Mouse (Mus musculus) heart, adult 18-20 months (tissue): ENCODE data around the gene Slc23a2. TPM values are rescaled to one million over a fixed set of nuclear protein-coding genes. Genes with fewer than 3 reads are reported as not detected.

Experiments
- DNase-seq, 2 experiments: peaks; one replicate each; pipeline ENCODE4 v3.0.0; 2021 to 2022; ENCODE audit warnings: mixed read lengths in 1 of 2
- long read RNA-seq, 2 experiments: library from polyadenylated mRNA; stranded (forward); transcript quantifications; one replicate each; pipeline ENCODE4 v2.0.0; 2021
- total RNA-seq, 2 experiments: library from RNA; stranded (reverse); gene quantifications; 2 replicates each; pipeline ENCODE4 v1.2.3; 2021

Gene Slc23a2
- 10 to 100 TPM; 12.4 to 14.9 TPM for total RNA-seq
- long read RNA-seq, experiment 1 = 0 reads
- long read RNA-seq, experiment 2 = 0 reads

GRCm38 (mm10) chr2:132144971-132145691, at the start of gene Slc23a2:
Gene Slc23a2 (minus strand): TSS chr2:132145108.
- DNase-seq = peak; percentile 44 to 55

GRCm38 (mm10) chr2:132190602-132191161, 45.8 kb upstream of the Slc23a2 start:
- no peak for DNase-seq

- DNase-seq = no peak
These were observed 39.0 kb upstream of the Slc23a2 start for GRCm38 (mm10) chr2:132183874-132184273.

- no peak for DNase-seq
These were observed 35.7 kb upstream of the Slc23a2 start for GRCm38 (mm10) chr2:132180463-132181205.

- no peak for DNase-seq
These were observed 34.5 kb upstream of the Slc23a2 start for GRCm38 (mm10) chr2:132179371-132179770.

GRCm38 (mm10) chr2:132177406-132177805, 32.5 kb upstream of the Slc23a2 start:
- no peak for DNase-seq

- DNase-seq = peak; percentile 45 to 58
These were observed 31.5 kb upstream of the Slc23a2 start for GRCm38 (mm10) chr2:132176289-132176848.

- no peak for DNase-seq
These were observed 29.1 kb upstream of the Slc23a2 start for GRCm38 (mm10) chr2:132174048-132174447.

- DNase-seq = no peak
These were observed 27.0 kb upstream of the Slc23a2 start for GRCm38 (mm10) chr2:132171939-132172338.

GRCm38 (mm10) chr2:132169150-132169549, 24.2 kb upstream of the Slc23a2 start:
- peak in 1 of 2 experiments; percentile 7 for DNase-seq

GRCm38 (mm10) chr2:132163626-132164025, 18.7 kb upstream of the Slc23a2 start:
- DNase-seq = no peak

- DNase-seq = no peak
These were observed 12.6 kb upstream of the Slc23a2 start for GRCm38 (mm10) chr2:132157482-132157881.

- DNase-seq = no peak
These were observed 7.8 kb upstream of the Slc23a2 start for GRCm38 (mm10) chr2:132152670-132153069.

GRCm38 (mm10) chr2:132151592-132151991, 6.7 kb upstream of the Slc23a2 start:
- DNase-seq = peak; percentile 74 to 77

- no peak for DNase-seq
These were observed 6.0 kb upstream of the Slc23a2 start for GRCm38 (mm10) chr2:132150926-132151325.

GRCm38 (mm10) chr2:132146502-132146901, 1.6 kb upstream of the Slc23a2 start:
- no peak for DNase-seq

- DNase-seq = peak in 1 of 2 experiments; percentile 46
These were observed 673 bp downstream of the Slc23a2 start for GRCm38 (mm10) chr2:132143943-132144927.

- no peak for DNase-seq
These were observed 2.3 kb downstream of the Slc23a2 start for GRCm38 (mm10) chr2:132142606-132143005.

GRCm38 (mm10) chr2:132140536-132140935, 4.4 kb downstream of the Slc23a2 start:
- peak in 1 of 2 experiments; percentile 12 for DNase-seq

GRCm38 (mm10) chr2:132139099-132139498, 5.8 kb downstream of the Slc23a2 start:
- peak in 1 of 2 experiments; percentile 15 for DNase-seq
